Mouse (Mus musculus): ENCODE measurements around the gene Cdc6. TPM values are rescaled to one million over a fixed set of nuclear protein-coding genes. Genes with fewer than 3 reads are reported as not detected.

Cdc6 gene
- polyA plus RNA-seq, 1 experiment from 2014 or later: 5.6 TPM

- ATAC-seq (ENCODE audit: low FRiP score, low TSS enrichment): peak; percentile 61
- Histone ChIP-seq H3K27me3 (ENCODE audit: control insufficient read depth, insufficient read depth, low read length) (no peaks in the 10 kb centered on the region), H3K27ac (replicated peaks; ENCODE audit: low read depth, low read length) (peak overlapping the region; percentile 86), H3K4me1 (ENCODE audit: control insufficient read depth, insufficient read depth, low read length) (peaks cover 35% of the 10 kb centered on the region), H3K4me2 (ENCODE audit: low read length) (peak overlapping the region; percentile 74), H3K4me3 (replicated peaks; ENCODE audit: low read depth, low read length) (peak overlapping the region; percentile 52), H3K9ac (replicated peaks; ENCODE audit: low read length) (peak overlapping the region; percentile 64), H3K9me3 (ENCODE audit: control insufficient read depth, low read length) (no peaks in the 10 kb centered on the region), H3K36me3 (ENCODE audit: control insufficient read depth, insufficient read depth, low read length) (no peaks in the 10 kb centered on the region)
- 1% methylated on average over 15 of the region's 15 CpGs for WGBS
- DNase-seq: peak; percentile 91
These were observed 34.4 kb downstream of the Cdc6 start for GRCm38 (mm10) chr11:98941826-98942550.

GRCm38 (mm10) chr11:98942555-98942922 lies 34.9 kb downstream of the Cdc6 start:
- Histone ChIP-seq H3K9me3 (ENCODE audit: control insufficient read depth, low read length) (no peaks in the 10 kb centered on the region), H3K27ac (replicated peaks; ENCODE audit: low read depth, low read length) (peak overlapping the region; percentile 86), H3K4me1 (ENCODE audit: control insufficient read depth, insufficient read depth, low read length) (peaks cover 32% of the 10 kb centered on the region), H3K9ac (replicated peaks; ENCODE audit: low read length) (peak overlapping the region; percentile 64; the same call in 1 of the 2 replicates), H3K4me2 (ENCODE audit: low read length) (peak overlapping the region; percentile 74), H3K36me3 (ENCODE audit: control insufficient read depth, insufficient read depth, low read length) (no peaks in the 10 kb centered on the region), H3K4me3 (replicated peaks; ENCODE audit: low read depth, low read length) (peak overlapping the region; percentile 52), H3K27me3 (ENCODE audit: control insufficient read depth, insufficient read depth, low read length) (no peaks in the 10 kb centered on the region)
- DNase-seq: no peak
- WGBS: 56% methylated on average over 3 of the region's 3 CpGs
- ATAC-seq (ENCODE audit: low FRiP score, low TSS enrichment): no peak; the same call in 1 of the 2 replicates

- H3K36me3 ChIP-seq (ENCODE audit: control insufficient read depth, insufficient read depth, low read length): no peaks in the 10 kb centered on the region
- H3K27ac ChIP-seq (replicated peaks; ENCODE audit: low read depth, low read length): peak overlapping the region; percentile 86
- no peak overlapping the region for H3K4me2 ChIP-seq (ENCODE audit: low read length)
- WGBS: 73% methylated on average over 8 of the region's 8 CpGs
- no peaks in the 10 kb centered on the region for H3K9me3 ChIP-seq (ENCODE audit: control insufficient read depth, low read length)
- H3K4me1 ChIP-seq (ENCODE audit: control insufficient read depth, insufficient read depth, low read length): peaks cover 26% of the 10 kb centered on the region
- no peak overlapping the region for H3K4me3 ChIP-seq (replicated peaks; ENCODE audit: low read depth, low read length)
- DNase-seq: peak; percentile 72
- ATAC-seq (ENCODE audit: low FRiP score, low TSS enrichment): no peak
- no peaks in the 10 kb centered on the region for H3K27me3 ChIP-seq (ENCODE audit: control insufficient read depth, insufficient read depth, low read length)
- H3K9ac ChIP-seq (replicated peaks; ENCODE audit: low read length): no peak overlapping the region
These were observed 35.5 kb downstream of the Cdc6 start for GRCm38 (mm10) chr11:98942923-98943641.

GRCm38 (mm10) chr11:98943741-98944461 lies 36.3 kb downstream of the Cdc6 start:
- ATAC-seq (ENCODE audit: low FRiP score, low TSS enrichment) (no peak), DNase-seq (no peak)
- Histone ChIP-seq H3K4me3 (replicated peaks; ENCODE audit: low read depth, low read length) (no peak overlapping the region), H3K27ac (replicated peaks; ENCODE audit: low read depth, low read length) (0 out of 2 replicates have a peak overlapping the region, but pooled peaks have one; percentile 52), H3K9me3 (ENCODE audit: control insufficient read depth, low read length) (no peaks in the 10 kb centered on the region), H3K9ac (replicated peaks; ENCODE audit: low read length) (no peak overlapping the region), H3K36me3 (ENCODE audit: control insufficient read depth, insufficient read depth, low read length) (no peaks in the 10 kb centered on the region), H3K27me3 (ENCODE audit: control insufficient read depth, insufficient read depth, low read length) (no peaks in the 10 kb centered on the region), H3K4me2 (ENCODE audit: low read length) (no peak overlapping the region), H3K4me1 (ENCODE audit: control insufficient read depth, insufficient read depth, low read length) (peaks cover 20% of the 10 kb centered on the region)
- WGBS: 32% methylated on average over 14 of the region's 14 CpGs

GRCm38 (mm10) chr11:98944897-98945604 lies 37.5 kb downstream of the Cdc6 start:
- no peak overlapping the region for H3K4me2 ChIP-seq (ENCODE audit: low read length)
- 30% methylated on average over 10 of the region's 11 CpGs for WGBS
- ATAC-seq (ENCODE audit: low FRiP score, low TSS enrichment) (no peak), DNase-seq (no peak)
- no peaks in the 10 kb centered on the region for H3K27me3 ChIP-seq (ENCODE audit: control insufficient read depth, insufficient read depth, low read length)
- 0 out of 2 replicates have a peak overlapping the region, but pooled peaks have one; percentile 9 for H3K27ac ChIP-seq (replicated peaks; ENCODE audit: low read depth, low read length)
- no peaks in the 10 kb centered on the region for H3K9me3 ChIP-seq (ENCODE audit: control insufficient read depth, low read length)
- no peak overlapping the region for H3K4me3 ChIP-seq (replicated peaks; ENCODE audit: low read depth, low read length)
- H3K4me1 ChIP-seq (ENCODE audit: control insufficient read depth, insufficient read depth, low read length): peaks cover 20% of the 10 kb centered on the region
- no peaks in the 10 kb centered on the region for H3K36me3 ChIP-seq (ENCODE audit: control insufficient read depth, insufficient read depth, low read length)
- no peak overlapping the region for H3K9ac ChIP-seq (replicated peaks; ENCODE audit: low read length)

- H3K27ac ChIP-seq (replicated peaks; ENCODE audit: low read depth, low read length): no peak overlapping the region
- H3K4me1 ChIP-seq (ENCODE audit: control insufficient read depth, insufficient read depth, low read length): peaks cover 17% of the 10 kb centered on the region
- H3K9me3 ChIP-seq (ENCODE audit: control insufficient read depth, low read length): no peaks in the 10 kb centered on the region
These were observed 38.0 kb downstream of the Cdc6 start for GRCm38 (mm10) chr11:98945605-98945977.

GRCm38 (mm10) chr11:98947969-98948569 lies 40.5 kb downstream of the Cdc6 start:
- 91% methylated on average over 18 of the region's 18 CpGs for WGBS
- no peak overlapping the region for H3K9ac ChIP-seq (replicated peaks; ENCODE audit: low read length)
- no peak overlapping the region for H3K4me3 ChIP-seq (replicated peaks; ENCODE audit: low read depth, low read length)
- no peaks in the 10 kb centered on the region for H3K36me3 ChIP-seq (ENCODE audit: control insufficient read depth, insufficient read depth, low read length)
- no peak for ATAC-seq (ENCODE audit: low FRiP score, low TSS enrichment)
- H3K27ac ChIP-seq (replicated peaks; ENCODE audit: low read depth, low read length): no peak overlapping the region
- peaks cover 7% of the 10 kb centered on the region; the same call in 1 of the 2 replicates for H3K4me1 ChIP-seq (ENCODE audit: control insufficient read depth, insufficient read depth, low read length)
- H3K4me2 ChIP-seq (ENCODE audit: low read length): no peak overlapping the region
- no peak for DNase-seq
- no peaks in the 10 kb centered on the region for H3K27me3 ChIP-seq (ENCODE audit: control insufficient read depth, insufficient read depth, low read length)
- no peaks in the 10 kb centered on the region for H3K9me3 ChIP-seq (ENCODE audit: control insufficient read depth, low read length)

More at GRCm38 (mm10) chr11:98945605-98945977, 38.0 kb downstream of the Cdc6 start:
- H3K4me2 ChIP-seq (ENCODE audit: low read length): no peak overlapping the region
- no peak for ATAC-seq (ENCODE audit: low FRiP score, low TSS enrichment)
- no peak for DNase-seq
- H3K4me3 ChIP-seq (replicated peaks; ENCODE audit: low read depth, low read length): no peak overlapping the region
- H3K36me3 ChIP-seq (ENCODE audit: control insufficient read depth, insufficient read depth, low read length): no peaks in the 10 kb centered on the region
- H3K27me3 ChIP-seq (ENCODE audit: control insufficient read depth, insufficient read depth, low read length): no peaks in the 10 kb centered on the region
- WGBS: 58% methylated on average over 3 of the region's 3 CpGs
- no peak overlapping the region for H3K9ac ChIP-seq (replicated peaks; ENCODE audit: low read length)
